Mouse (Mus musculus): ENCODE results near the gene Nsdhl. TPM values are rescaled to one million over a fixed set of nuclear protein-coding genes. Genes with fewer than 3 reads are reported as not detected.

The Nsdhl gene
- polyA plus RNA-seq, 1 experiment, result 44.2 TPM

GRCm38 (mm10) chrX:72987520-72987905, 69.2 kb downstream of the Nsdhl start:
- Histone ChIP-seq H3K4me1 (ENCODE audit: control insufficient read depth, insufficient read depth, low read length) (no peaks in the 10 kb centered on the region), H3K9me3 (replicated peaks; ENCODE audit: control insufficient read depth, insufficient read depth, low read length, poor library complexity, severe bottlenecking) (no peaks in the 10 kb centered on the region), H3K27ac (ENCODE audit: insufficient read depth, low read length) (no peak overlapping the region), H3K36me3 (ENCODE audit: control insufficient read depth, insufficient read depth, low read length, poor library complexity, severe bottlenecking) (no peaks in the 10 kb centered on the region), H3K9ac (ENCODE audit: low read depth, poor library complexity, severe bottlenecking) (peak overlapping the region; percentile 56), H3K4me3 (ENCODE audit: low read depth, low read length) (peak overlapping the region; percentile 70), H3K27me3 (ENCODE audit: control insufficient read depth, insufficient read depth, low read length, poor library complexity, severe bottlenecking) (no peaks in the 10 kb centered on the region)
- no peak for TF ChIP-seq CTCF (IDR thresholded peaks at IDR 0.05; ENCODE audit: low read depth, low read length)
- TF ChIP-seq EP300 (IDR thresholded peaks at IDR 0.05; ENCODE audit: insufficient read depth, low read depth, low read length), result no peak
- TF ChIP-seq POLR2A (IDR thresholded peaks at IDR 0.05; ENCODE audit: insufficient read depth, low read length), result no peak

DNA sequence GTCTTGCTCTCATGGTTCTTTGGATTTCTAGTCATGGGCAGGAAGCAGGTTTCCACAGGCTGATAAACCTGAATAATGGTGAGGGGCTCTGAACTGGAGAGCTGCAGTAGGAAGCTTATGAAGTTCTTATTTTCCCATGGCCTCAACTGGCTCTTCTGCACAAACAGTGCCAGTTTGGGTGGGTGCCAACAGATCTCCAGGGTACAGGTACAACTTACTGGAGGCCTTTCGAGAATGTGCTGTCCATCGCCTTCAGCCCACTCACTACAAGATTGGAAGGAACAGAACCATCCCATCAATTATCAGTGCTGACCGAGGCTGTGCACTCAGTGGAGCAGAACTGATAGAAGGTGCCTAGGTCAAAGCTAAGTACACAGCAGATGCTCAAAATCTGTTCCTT, 70.1 kb downstream of the Nsdhl start:
- Histone ChIP-seq H3K36me3 (ENCODE audit: control insufficient read depth, insufficient read depth, low read length, poor library complexity, severe bottlenecking) (no peaks in the 10 kb centered on the region), H3K27me3 (ENCODE audit: control insufficient read depth, insufficient read depth, low read length, poor library complexity, severe bottlenecking) (no peaks in the 10 kb centered on the region), H3K4me1 (ENCODE audit: control insufficient read depth, insufficient read depth, low read length) (no peaks in the 10 kb centered on the region), H3K4me3 (ENCODE audit: low read depth, low read length) (no peak overlapping the region), H3K9me3 (replicated peaks; ENCODE audit: control insufficient read depth, insufficient read depth, low read length, poor library complexity, severe bottlenecking) (no peaks in the 10 kb centered on the region), H3K27ac (ENCODE audit: insufficient read depth, low read length) (no peak overlapping the region), H3K9ac (ENCODE audit: low read depth, poor library complexity, severe bottlenecking) (no peak overlapping the region)
- TF ChIP-seq CTCF (IDR thresholded peaks at IDR 0.05; ENCODE audit: low read depth, low read length) (no peak), EP300 (IDR thresholded peaks at IDR 0.05; ENCODE audit: insufficient read depth, low read depth, low read length) (no peak), POLR2A (IDR thresholded peaks at IDR 0.05; ENCODE audit: insufficient read depth, low read length) (no peak)

DNA sequence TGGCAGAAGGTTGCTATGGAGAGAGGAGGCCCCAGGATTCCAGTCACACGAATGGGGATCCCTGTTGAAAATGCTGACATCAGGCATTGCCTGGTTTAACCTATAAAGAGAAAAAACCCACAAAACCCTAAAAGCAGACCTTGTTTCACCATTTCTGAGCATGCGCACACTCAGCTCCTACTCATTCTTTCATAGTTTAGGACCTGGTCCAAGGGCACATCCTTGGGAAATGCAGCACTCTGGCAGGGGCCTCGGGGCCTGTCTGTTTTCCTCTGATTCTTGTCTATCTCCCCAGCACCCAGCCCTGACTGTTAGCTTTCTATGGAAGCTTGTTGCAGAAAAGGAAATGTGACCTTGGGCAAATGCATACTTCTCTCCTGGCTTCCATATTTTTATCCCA, 72.2 kb downstream of the Nsdhl start:
- no peaks in the 10 kb centered on the region for H3K4me1 ChIP-seq (ENCODE audit: control insufficient read depth, insufficient read depth, low read length)
- TF ChIP-seq POLR2A (IDR thresholded peaks at IDR 0.05; ENCODE audit: insufficient read depth, low read length) (no peak), EP300 (IDR thresholded peaks at IDR 0.05; ENCODE audit: insufficient read depth, low read depth, low read length) (no peak), CTCF (IDR thresholded peaks at IDR 0.05; ENCODE audit: low read depth, low read length) (no peak)
- no peaks in the 10 kb centered on the region for H3K9me3 ChIP-seq (replicated peaks; ENCODE audit: control insufficient read depth, insufficient read depth, low read length, poor library complexity, severe bottlenecking)
- no peak overlapping the region for H3K4me3 ChIP-seq (ENCODE audit: low read depth, low read length)
- H3K27me3 ChIP-seq (ENCODE audit: control insufficient read depth, insufficient read depth, low read length, poor library complexity, severe bottlenecking), result no peaks in the 10 kb centered on the region
- no peak overlapping the region for H3K9ac ChIP-seq (ENCODE audit: low read depth, poor library complexity, severe bottlenecking)
- no peak overlapping the region for H3K27ac ChIP-seq (ENCODE audit: insufficient read depth, low read length)
- H3K36me3 ChIP-seq (ENCODE audit: control insufficient read depth, insufficient read depth, low read length, poor library complexity, severe bottlenecking), result no peaks in the 10 kb centered on the region

GRCm38 (mm10) chrX:72992291-72992919, 74.0 kb downstream of the Nsdhl start:
- H3K4me3 ChIP-seq (ENCODE audit: low read depth, low read length), result no peak overlapping the region
- H3K9me3 ChIP-seq (replicated peaks; ENCODE audit: control insufficient read depth, insufficient read depth, low read length, poor library complexity, severe bottlenecking), result no peaks in the 10 kb centered on the region
- no peaks in the 10 kb centered on the region for H3K27me3 ChIP-seq (ENCODE audit: control insufficient read depth, insufficient read depth, low read length, poor library complexity, severe bottlenecking)
- TF ChIP-seq EP300 (IDR thresholded peaks at IDR 0.05; ENCODE audit: insufficient read depth, low read depth, low read length) (no peak), CTCF (IDR thresholded peaks at IDR 0.05; ENCODE audit: low read depth, low read length) (peak; percentile 13)
- no peak overlapping the region for H3K27ac ChIP-seq (ENCODE audit: insufficient read depth, low read length)
- no peaks in the 10 kb centered on the region for H3K4me1 ChIP-seq (ENCODE audit: control insufficient read depth, insufficient read depth, low read length)
- no peaks in the 10 kb centered on the region for H3K36me3 ChIP-seq (ENCODE audit: control insufficient read depth, insufficient read depth, low read length, poor library complexity, severe bottlenecking)
- no peak overlapping the region for H3K9ac ChIP-seq (ENCODE audit: low read depth, poor library complexity, severe bottlenecking)

DNA sequence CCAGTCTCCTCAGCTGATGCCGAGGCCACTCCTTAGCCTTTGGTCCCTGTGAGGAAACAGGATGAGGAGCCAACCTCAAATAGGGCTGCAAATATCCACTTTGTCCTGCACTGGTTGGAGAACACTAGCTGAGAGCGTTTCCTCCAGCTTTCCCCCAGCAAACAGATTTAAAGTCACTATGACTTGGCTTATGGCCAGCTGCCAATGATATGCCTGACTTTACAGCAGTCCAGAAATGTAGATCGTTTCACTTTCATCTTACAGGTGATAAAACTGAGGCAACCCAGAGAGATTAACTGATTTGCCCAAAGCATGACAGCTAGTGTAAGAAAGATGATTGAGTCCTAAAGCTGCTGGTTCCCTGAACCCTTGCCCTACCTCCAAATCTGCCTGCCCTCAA, 77.2 kb downstream of the Nsdhl start:
- no peak overlapping the region for H3K27ac ChIP-seq (ENCODE audit: insufficient read depth, low read length)
- H3K4me3 ChIP-seq (ENCODE audit: low read depth, low read length), result no peak overlapping the region
- no peaks in the 10 kb centered on the region for H3K9me3 ChIP-seq (replicated peaks; ENCODE audit: control insufficient read depth, insufficient read depth, low read length, poor library complexity, severe bottlenecking)
- H3K27me3 ChIP-seq (ENCODE audit: control insufficient read depth, insufficient read depth, low read length, poor library complexity, severe bottlenecking), result no peaks in the 10 kb centered on the region
- no peak overlapping the region for H3K9ac ChIP-seq (ENCODE audit: low read depth, poor library complexity, severe bottlenecking)
- H3K36me3 ChIP-seq (ENCODE audit: control insufficient read depth, insufficient read depth, low read length, poor library complexity, severe bottlenecking), result no peaks in the 10 kb centered on the region
- H3K4me1 ChIP-seq (ENCODE audit: control insufficient read depth, insufficient read depth, low read length), result no peaks in the 10 kb centered on the region
- TF ChIP-seq POLR2A (IDR thresholded peaks at IDR 0.05; ENCODE audit: insufficient read depth, low read length), result no peak
- no peak for TF ChIP-seq EP300 (IDR thresholded peaks at IDR 0.05; ENCODE audit: insufficient read depth, low read depth, low read length)
- no peak for TF ChIP-seq CTCF (IDR thresholded peaks at IDR 0.05; ENCODE audit: low read depth, low read length)

DNA sequence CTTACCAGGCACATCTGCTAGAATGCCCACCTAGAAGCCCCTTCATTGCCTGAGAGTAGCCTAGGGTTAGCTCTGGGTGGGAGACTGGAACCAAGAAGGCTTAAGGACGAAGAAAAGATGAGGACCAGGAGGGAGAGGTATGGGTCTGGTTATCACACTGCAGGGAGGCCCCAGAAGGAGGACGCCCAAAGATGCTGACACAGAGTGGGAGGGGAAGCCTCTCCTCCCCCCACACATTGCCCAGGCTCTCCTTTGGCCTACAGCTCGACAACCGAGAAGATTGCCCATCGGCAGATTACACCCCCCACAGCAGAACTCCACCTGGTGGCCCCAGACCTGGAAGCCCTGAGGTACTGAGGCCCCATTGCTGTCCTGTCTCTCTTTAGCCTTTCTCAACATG, 84.8 kb downstream of the Nsdhl start:
- Histone ChIP-seq H3K4me3 (ENCODE audit: low read depth, low read length) (no peak overlapping the region), H3K9ac (ENCODE audit: low read depth, poor library complexity, severe bottlenecking) (no peak overlapping the region), H3K36me3 (ENCODE audit: control insufficient read depth, insufficient read depth, low read length, poor library complexity, severe bottlenecking) (no peaks in the 10 kb centered on the region), H3K27ac (ENCODE audit: insufficient read depth, low read length) (no peak overlapping the region), H3K4me1 (ENCODE audit: control insufficient read depth, insufficient read depth, low read length) (no peaks in the 10 kb centered on the region), H3K9me3 (replicated peaks; ENCODE audit: control insufficient read depth, insufficient read depth, low read length, poor library complexity, severe bottlenecking) (no peaks in the 10 kb centered on the region), H3K27me3 (ENCODE audit: control insufficient read depth, insufficient read depth, low read length, poor library complexity, severe bottlenecking) (no peaks in the 10 kb centered on the region)
- TF ChIP-seq POLR2A (IDR thresholded peaks at IDR 0.05; ENCODE audit: insufficient read depth, low read length) (no peak), EP300 (IDR thresholded peaks at IDR 0.05; ENCODE audit: insufficient read depth, low read depth, low read length) (no peak), CTCF (IDR thresholded peaks at IDR 0.05; ENCODE audit: low read depth, low read length) (no peak)
